Mouse (Mus musculus) cerebellum, postnatal 36 days (tissue): Measurements from ENCODE around the gene Gm17374.
"Not testable (repeated sequence)": the region's sequence is repeated elsewhere in the genome, so short reads cannot be mapped to it uniquely, and the experiment has no call there.

ENCODE experiments used
- DNase-seq, 2 experiments: peaks; one replicate each; pipeline ENCODE4 v3.0.0; 2021 to 2022; ENCODE audit warnings: mixed read lengths in 2 of 2

Gm17374 gene

GRCm38 (mm10) chr2:140151743-140152142 is at the start of gene Gm17374:
Gene Gm17374, plus strand, starts transcription at chr2:140152043.
- not testable (repeated sequence) for DNase-seq

DNA sequence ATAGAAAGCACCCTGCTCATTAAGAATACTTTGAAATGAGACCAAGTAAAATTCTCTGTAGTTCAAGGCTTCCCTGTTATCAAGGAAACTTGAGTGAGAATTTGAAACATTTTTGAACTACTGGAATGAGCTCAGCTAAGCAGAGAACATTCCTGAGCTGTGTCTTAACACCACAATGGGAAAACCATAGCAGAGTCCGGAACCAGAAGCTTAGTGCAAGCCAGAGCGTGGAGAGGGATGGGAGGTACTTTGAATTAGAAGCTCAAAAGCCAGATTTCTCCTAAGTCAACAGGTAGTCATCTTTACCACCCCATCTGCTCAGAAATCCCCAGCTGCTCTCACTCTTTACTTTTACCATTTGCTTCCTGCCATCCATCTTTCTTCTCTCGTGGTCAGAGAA is 46.9 kb upstream of the Gm17374 start:
- DNase-seq = no peak

- DNase-seq = no peak
Observed at GRCm38 (mm10) chr2:140107641-140108040, 44.2 kb upstream of the Gm17374 start.

GRCm38 (mm10) chr2:140108945-140109344 is 42.9 kb upstream of the Gm17374 start:
- no peak for DNase-seq

DNA sequence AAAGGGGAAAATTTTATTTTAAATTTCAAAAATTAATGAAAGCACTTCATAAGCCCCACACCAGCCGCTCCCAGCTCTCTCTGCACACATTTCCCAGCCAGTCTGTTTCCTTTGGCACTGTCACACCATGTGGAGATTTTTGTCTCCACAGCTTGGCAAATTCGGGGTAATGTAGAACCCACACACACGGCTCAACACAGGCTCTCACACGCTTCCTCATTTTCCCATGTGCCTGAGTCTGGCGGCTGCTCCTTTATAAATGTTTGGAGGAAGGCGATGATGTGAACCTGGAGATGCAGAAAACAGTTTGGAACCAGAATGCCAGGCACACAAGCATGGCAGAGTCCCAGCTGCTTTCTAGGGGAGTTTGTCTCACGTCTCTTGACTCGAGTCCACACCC is 38.0 kb upstream of the Gm17374 start:
- no peak for DNase-seq

DNA sequence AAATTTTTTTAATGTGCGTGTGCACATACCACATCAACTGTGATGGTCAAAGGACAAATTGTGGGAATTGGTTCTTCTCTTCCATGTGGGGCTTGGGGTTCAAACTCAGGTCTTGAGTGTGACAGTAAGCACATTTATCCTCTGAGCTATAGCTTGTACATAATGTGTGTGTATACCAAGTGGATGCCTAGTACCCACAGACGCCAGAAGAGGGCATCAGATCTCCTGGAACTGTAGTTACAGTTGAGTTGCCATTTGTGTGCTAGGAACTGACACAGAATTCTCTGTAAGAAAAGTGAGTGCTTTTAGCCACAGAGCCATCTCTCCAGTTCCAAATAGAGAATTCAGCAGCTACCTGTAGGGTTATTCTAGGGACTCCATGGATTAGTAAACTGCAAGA is 26.3 kb upstream of the Gm17374 start:
- no peak for DNase-seq

GRCm38 (mm10) chr2:140159186-140159730 is 7.4 kb downstream of the Gm17374 start:
- no peak for DNase-seq

DNA sequence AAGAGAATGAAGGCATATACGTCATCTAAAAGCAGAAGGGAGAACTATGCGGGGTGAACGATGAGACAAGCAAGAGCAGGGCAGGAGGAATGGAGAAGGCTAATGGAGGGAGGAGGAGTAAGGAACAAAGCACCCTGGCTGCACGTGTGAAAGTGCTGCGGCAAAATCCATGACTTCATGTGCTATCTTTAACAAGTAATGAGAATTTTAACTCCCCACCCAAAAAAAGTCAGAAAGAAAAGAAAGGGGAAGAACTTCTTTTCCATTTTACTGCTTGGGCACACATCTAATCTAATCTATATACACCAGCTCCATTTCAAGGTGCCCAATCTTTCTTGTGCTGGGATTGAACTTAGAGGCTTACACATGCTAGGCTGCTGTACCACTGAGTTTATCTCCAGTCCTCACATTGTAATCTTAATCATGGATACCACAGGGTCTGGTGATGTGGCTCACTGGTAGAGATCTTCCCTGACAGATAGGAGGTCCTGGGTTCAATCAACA is 11.6 kb downstream of the Gm17374 start:
- no peak for DNase-seq

DNA sequence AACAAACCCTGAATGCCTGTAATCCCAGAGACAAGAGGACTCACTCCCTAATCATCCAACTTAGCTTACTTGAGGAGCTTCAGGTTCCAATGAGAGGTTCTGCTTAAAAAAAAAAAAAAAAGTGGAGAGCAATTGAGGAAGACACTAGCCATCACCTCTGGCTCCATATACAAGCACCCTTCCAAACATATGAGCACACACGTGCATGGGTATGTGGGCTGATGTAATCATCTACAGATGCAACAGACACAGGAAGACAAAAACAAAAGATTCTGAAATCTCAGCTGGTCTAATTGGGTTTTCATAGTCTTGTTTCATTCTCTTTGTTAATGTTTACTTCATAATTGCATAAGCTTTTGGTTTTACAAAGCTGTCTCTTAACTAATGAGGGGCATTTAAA is 17.2 kb downstream of the Gm17374 start:
- no peak for DNase-seq

- DNase-seq = peak; percentile 98 to 100
Observed at GRCm38 (mm10) chr2:140170127-140170802, 18.4 kb downstream of the Gm17374 start, which contains the start of the genes Esf1 and Ndufaf5. Gene Esf1, minus strand, starts transcription at chr2:140170564. Gene Ndufaf5, plus strand, starts transcription at chr2:140170649.

- DNase-seq = no peak
Observed at GRCm38 (mm10) chr2:140170803-140171553, 19.1 kb downstream of the Gm17374 start.

DNA sequence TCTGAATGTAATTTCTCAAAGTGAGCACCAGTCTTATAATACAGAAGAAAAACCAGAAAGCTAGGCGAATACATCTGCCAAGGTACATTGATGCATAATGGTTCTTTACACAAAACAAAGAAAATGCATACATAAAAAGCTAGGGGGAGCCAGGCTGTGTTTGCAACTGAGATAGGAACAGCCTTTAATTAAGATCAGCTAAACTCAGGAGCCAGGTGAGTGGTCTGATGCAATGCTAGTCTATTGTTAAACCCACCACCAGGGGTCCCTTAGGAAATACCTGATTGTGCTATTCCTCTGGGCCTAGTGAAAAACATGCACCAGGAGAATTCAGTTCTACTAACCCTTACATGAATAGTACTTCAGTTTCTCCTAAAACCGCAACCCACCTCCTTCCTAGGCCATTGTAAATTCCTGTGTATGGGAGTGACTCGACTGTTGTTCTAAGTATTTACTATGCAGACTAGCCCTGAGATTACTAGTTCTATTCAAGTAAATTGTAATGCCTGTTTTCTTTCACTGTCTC is 33.9 kb downstream of the Gm17374 start:
- DNase-seq = not testable (repeated sequence)

- DNase-seq = no peak
Observed at GRCm38 (mm10) chr2:140200713-140201112, 48.9 kb downstream of the Gm17374 start.

DNA sequence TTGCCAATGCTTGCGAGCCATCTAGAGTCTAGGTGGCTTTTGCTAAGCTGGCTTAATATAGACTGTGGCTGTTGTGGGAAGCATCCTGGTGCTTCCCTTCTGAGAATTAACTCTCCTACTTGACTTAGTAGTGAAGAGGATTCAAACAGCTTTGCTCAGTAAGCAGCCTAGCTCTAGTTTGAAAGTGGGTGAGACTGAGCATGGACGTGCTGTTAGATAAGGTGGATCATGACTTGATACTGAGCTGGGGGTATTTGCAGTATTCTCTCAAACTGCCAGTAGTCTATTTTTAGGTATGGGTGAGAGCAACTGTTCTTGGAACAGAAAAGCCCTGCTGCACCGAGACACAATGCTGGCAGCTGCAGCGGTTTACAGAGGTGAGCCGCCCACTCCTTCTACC is 50.7 kb downstream of the Gm17374 start:
- DNase-seq = no peak
